Comparison of ENCODE assay signal across 8 mouse cellular contexts in the genomic region with DNA sequence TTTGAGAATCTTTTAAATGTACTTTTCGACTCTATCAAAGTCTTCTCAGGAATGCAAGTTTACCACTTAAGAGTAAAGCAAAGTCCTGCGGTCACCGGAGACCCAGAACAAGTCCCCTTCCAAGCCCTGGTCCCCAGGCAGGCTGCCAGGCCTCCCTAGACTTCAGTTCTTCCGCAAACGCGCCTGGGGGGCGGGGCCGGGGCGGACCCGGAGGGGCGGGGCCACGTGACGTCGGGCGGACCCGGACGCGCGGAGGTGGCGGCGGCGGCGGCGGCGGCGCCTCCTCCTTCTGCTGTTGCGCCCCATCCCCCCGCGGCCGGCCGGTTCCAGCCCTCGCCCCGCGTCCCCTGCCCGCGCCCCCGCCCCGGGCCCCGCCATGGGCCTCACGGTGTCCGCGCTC. TPM values are rescaled to one million over a fixed set of nuclear protein-coding genes. Genes with fewer than 3 reads are reported as not detected.
DNase-seq lines count a peak whose midpoint lies in the region; ATAC-seq and TF ChIP-seq lines count a peak whose summit lies in the region.

Gene Arf5 (plus strand): TSS at position 248 of the 400 bp plus-strand sequence.

- no peak for TF ChIP-seq CTCF in E14TG2a.4 (conservative IDR thresholded peaks at IDR 0.05; ENCODE audit: low read length)

- H3K4me3 ChIP-seq in E14TG2a.4 (replicated peaks; ENCODE audit: low read length): peak within 1 kb of the TSS; percentile 94
- H3K4me3 ChIP-seq in forebrain, embryonic 14.5 days (ENCODE audit: low read depth, low read length): peak within 1 kb of the TSS; percentile 92
- peak within 1 kb of the TSS; percentile 86 for H3K4me3 ChIP-seq in neural tube, embryonic 15.5 days (replicated peaks)

- no peaks in the 10 kb centered on the region for H3K27me3 ChIP-seq in E14TG2a.4 (ENCODE audit: insufficient read depth, low read length)
- no peaks in the 10 kb centered on the region for H3K27me3 ChIP-seq in forebrain, embryonic 14.5 days (replicated peaks; ENCODE audit: control insufficient read depth, insufficient read depth, low read length)
- H3K27me3 ChIP-seq in neural tube, embryonic 15.5 days (replicated peaks): no peaks in the 10 kb centered on the region

- peaks cover 45% of the 10 kb centered on the region for H3K36me3 ChIP-seq in E14TG2a.4 (ENCODE audit: insufficient read depth, low read length)
- peaks cover 25% of the 10 kb centered on the region for H3K36me3 ChIP-seq in forebrain, embryonic 14.5 days (ENCODE audit: control insufficient read depth, insufficient read depth, low read length)
- H3K36me3 ChIP-seq in neural tube, embryonic 15.5 days: peaks cover 22% of the 10 kb centered on the region

- peak; percentile 93 for DNase-seq in forebrain, embryonic 14.5 days (ENCODE audit: low spot score)
- DNase-seq in heart, postnatal 14 days: peak; percentile 98 to 99
- peak; percentile 94 for DNase-seq in layer of hippocampus, adult 11-12 months (ENCODE audit: low spot score)
- peak; percentile 93 to 95 for DNase-seq in lung, adult 18-20 months
- peak; percentile 91 for DNase-seq in testis, postnatal 14 days (ENCODE audit: low spot score)

- ATAC-seq in cerebellum, adult (ENCODE audit: insufficient number of reproducible peaks, low FRiP score, low TSS enrichment): peak; percentile 24; the same call in 1 of the 2 replicates
- ATAC-seq in forebrain, embryonic 14.5 days: peak; percentile 79
- peak; percentile 80 for ATAC-seq in neural tube, embryonic 15.5 days (ENCODE audit: low FRiP score)

- no peaks in the 10 kb centered on the region for H3K9me3 ChIP-seq in E14TG2a.4 (ENCODE audit: low read length)
- no peaks in the 10 kb centered on the region for H3K9me3 ChIP-seq in forebrain, embryonic 14.5 days (replicated peaks; ENCODE audit: control insufficient read depth, low read length)
- no peaks in the 10 kb centered on the region for H3K9me3 ChIP-seq in neural tube, embryonic 15.5 days (replicated peaks)

- peak within 1 kb of the TSS; percentile 96 for H3K9ac ChIP-seq in forebrain, embryonic 14.5 days (ENCODE audit: low read length)
- H3K9ac ChIP-seq in neural tube, embryonic 15.5 days (replicated peaks): peak within 1 kb of the TSS; percentile 99

- H3K4me2 ChIP-seq in forebrain, embryonic 14.5 days (ENCODE audit: low read length): peak within 1 kb of the TSS; percentile 72
- H3K4me2 ChIP-seq in neural tube, embryonic 15.5 days: peak within 1 kb of the TSS; percentile 68

- intact Hi-C loops in heart, postnatal 14 days (cut with DNase I): loop anchor here (5.0 kb wide), 1 partner anchor 161 kb away; no protein-coding TSS in a partner anchor

- H3K27ac ChIP-seq in forebrain, embryonic 14.5 days (ENCODE audit: low read depth, low read length): peak within 1 kb of the TSS; percentile 78
- H3K27ac ChIP-seq in neural tube, embryonic 15.5 days (replicated peaks): peak within 1 kb of the TSS; percentile 82

- under 1% methylated on average over 18 of the region's 42 CpGs for whole genome bisulfite sequencing in forebrain, embryonic 14.5 days
- WGBS in neural tube, embryonic 15.5 days: under 1% methylated on average over 31 of the region's 42 CpGs

- peaks cover 50% of the 10 kb centered on the region for H3K4me1 ChIP-seq in E14TG2a.4 (replicated peaks; ENCODE audit: low read depth, low read length)
- H3K4me1 ChIP-seq in forebrain, embryonic 14.5 days (ENCODE audit: control insufficient read depth, insufficient read depth, low read length): peaks cover 27% of the 10 kb centered on the region
- H3K4me1 ChIP-seq in neural tube, embryonic 15.5 days: peaks cover 61% of the 10 kb centered on the region

RNA-seq across cellular contexts. Expression of gene Arf5, which starts in this region (rescaled TPM):
- polyA plus RNA-seq in forebrain, embryonic 14.5 days (2014; fragmentation: Nextera tagmentation; extraction: Ambion mirVana): 407 and 420 TPM in 2 replicates
- 100 to 1,000 TPM; 172 to 176 TPM for total RNA-seq in heart, postnatal 14 days (2021)
- 429 and 444 TPM in 2 replicates for polyA plus RNA-seq in neural tube, embryonic 15.5 days (2015; fragmentation: Nextera tagmentation; extraction: Ambion mirVana)

Comparison
In these comparisons a context has a peak if more than half of its experiments do, and no peak if none do; other contexts are left out.
1. Peak in every context shown above with its lines: DNase-seq, ATAC-seq, H3K4me3 ChIP-seq and H3K27ac ChIP-seq.
2. ATAC-seq: peak in every context shown above with its lines; median percentile 80 in neural tube, embryonic 15.5 days; 79 in forebrain, embryonic 14.5 days; 24 in cerebellum, adult.